Mouse (Mus musculus): Measurements from ENCODE around the gene Cwc22.
A peak's percentile ranks its signal among the peaks of the same experiment; 100 is the strongest.

Cwc22 gene

GRCm38 (mm10) chr2:77945596-77946485 is at the start of gene Cwc22:
Cwc22 (minus strand) TSS chr2:77946375.
- peak; percentile 89 for DNase-seq (ENCODE audit: low read depth, low spot score)

GRCm38 (mm10) chr2:77993727-77994401 is 47.7 kb upstream of the Cwc22 start:
- DNase-seq (ENCODE audit: low read depth, low spot score), result no peak

- no peak for DNase-seq (ENCODE audit: low read depth, low spot score)
Measured at GRCm38 (mm10) chr2:77992951-77993604, 46.9 kb upstream of the Cwc22 start.

- no peak for DNase-seq (ENCODE audit: low read depth, low spot score)
Measured at GRCm38 (mm10) chr2:77990820-77991219, 44.6 kb upstream of the Cwc22 start.

- no peak for DNase-seq (ENCODE audit: low read depth, low spot score)
Measured at GRCm38 (mm10) chr2:77990121-77990520, 43.9 kb upstream of the Cwc22 start.

GRCm38 (mm10) chr2:77989390-77989789 is 43.2 kb upstream of the Cwc22 start:
- no peak for DNase-seq (ENCODE audit: low read depth, low spot score)

- no peak for DNase-seq (ENCODE audit: low read depth, low spot score)
Measured at GRCm38 (mm10) chr2:77985991-77986730, 40.0 kb upstream of the Cwc22 start.

- DNase-seq (ENCODE audit: low read depth, low spot score), result no peak
Measured at GRCm38 (mm10) chr2:77984209-77984608, 38.0 kb upstream of the Cwc22 start.

- no peak for DNase-seq (ENCODE audit: low read depth, low spot score)
Measured at GRCm38 (mm10) chr2:77981826-77982225, 35.7 kb upstream of the Cwc22 start.

GRCm38 (mm10) chr2:77980696-77981095 is 34.5 kb upstream of the Cwc22 start:
- no peak for DNase-seq (ENCODE audit: low read depth, low spot score)

GRCm38 (mm10) chr2:77979519-77979918 is 33.3 kb upstream of the Cwc22 start:
- DNase-seq (ENCODE audit: low read depth, low spot score), result no peak

- DNase-seq (ENCODE audit: low read depth, low spot score), result no peak
Measured at GRCm38 (mm10) chr2:77979081-77979480, 32.9 kb upstream of the Cwc22 start.

- no peak for DNase-seq (ENCODE audit: low read depth, low spot score)
Measured at GRCm38 (mm10) chr2:77978256-77978655, 32.1 kb upstream of the Cwc22 start.

GRCm38 (mm10) chr2:77976321-77976920 is 30.2 kb upstream of the Cwc22 start:
- no peak for DNase-seq (ENCODE audit: low read depth, low spot score)

GRCm38 (mm10) chr2:77975606-77976005 is 29.4 kb upstream of the Cwc22 start:
- DNase-seq (ENCODE audit: low read depth, low spot score), result no peak

- no peak for DNase-seq (ENCODE audit: low read depth, low spot score)
Measured at GRCm38 (mm10) chr2:77974986-77975385, 28.8 kb upstream of the Cwc22 start.

- no peak for DNase-seq (ENCODE audit: low read depth, low spot score)
Measured at GRCm38 (mm10) chr2:77974366-77974765, 28.2 kb upstream of the Cwc22 start.

- DNase-seq (ENCODE audit: low read depth, low spot score), result no peak
Measured at GRCm38 (mm10) chr2:77973296-77973695, 27.1 kb upstream of the Cwc22 start.

- no peak for DNase-seq (ENCODE audit: low read depth, low spot score)
Measured at GRCm38 (mm10) chr2:77972541-77972940, 26.4 kb upstream of the Cwc22 start.

GRCm38 (mm10) chr2:77971871-77972270 is 25.7 kb upstream of the Cwc22 start:
- DNase-seq (ENCODE audit: low read depth, low spot score), result no peak

- DNase-seq (ENCODE audit: low read depth, low spot score), result no peak
Measured at GRCm38 (mm10) chr2:77971361-77971760, 25.2 kb upstream of the Cwc22 start.
